Mouse (Mus musculus) cortical plate, adult 2 months (tissue): ENCODE data around the gene Rhbdl2. TPM values are rescaled to one million over a fixed set of nuclear protein-coding genes. Genes with fewer than 3 reads are reported as not detected.

Experiments used
- H3K27ac ChIP-seq: fragments of 200-500 bp; 2 replicates; pipeline ENCODE4 v1.5.1; 2012; ENCODE audit warnings: low read length, control low read depth, inconsistent platforms; ENCODE audit not compliant: insufficient read depth
- H3K4me1 ChIP-seq: fragments of 200-500 bp; 2 replicates; pipeline ENCODE4 v1.6.1; 2011; ENCODE audit warnings: low read length; ENCODE audit not compliant: control insufficient read depth, insufficient read depth
- H3K4me3 ChIP-seq: fragments of 200-500 bp; 2 replicates; pipeline ENCODE4 v1.5.1; 2011; ENCODE audit warnings: mild to moderate bottlenecking, low read length, control low read depth; ENCODE audit not compliant: insufficient read depth
- CTCF ChIP-seq: fragments of 200-500 bp; IDR thresholded peaks from 2 replicates; pipeline ENCODE4 v1.5.1; 2011; ENCODE audit warnings: mild to moderate bottlenecking, control low read depth, low read length; ENCODE audit not compliant: insufficient read depth; ENCODE audit errors: extremely low read depth
- POLR2A ChIP-seq: fragments of 200-500 bp; IDR thresholded peaks from 2 replicates; pipeline ENCODE4 v1.6.1; 2011; ENCODE audit warnings: mild to moderate bottlenecking, low read length, control low read depth; ENCODE audit not compliant: insufficient read depth; ENCODE audit errors: extremely low read depth
- polyA plus RNA-seq: library from polyadenylated mRNA; depleted of rRNA; stranded (reverse); fragments of >200 nt; gene quantifications from 2 replicates; pipeline ENCODE4 v1.2.3, GENCODE M21; 2012

Gene Rhbdl2
- polyA plus RNA-seq, 1 experiment, result 1.3 TPM

- H3K4me1 ChIP-seq, result no peaks in the 10 kb centered on the region; the same call in 1 of the 2 replicates
- no peak overlapping the region for H3K4me3 ChIP-seq
- no peak overlapping the region for H3K27ac ChIP-seq
- no peak for TF ChIP-seq CTCF
- no peak for TF ChIP-seq POLR2A
Observed at GRCm38 (mm10) chr4:123808304-123808703, 20.6 kb downstream of the Rhbdl2 start.

- Histone ChIP-seq H3K27ac (no peak overlapping the region), H3K4me1 (no peaks in the 10 kb centered on the region; the same call in 1 of the 2 replicates), H3K4me3 (no peak overlapping the region)
- TF ChIP-seq POLR2A (no peak), CTCF (no peak)
Observed at GRCm38 (mm10) chr4:123810475-123811295, 23.0 kb downstream of the Rhbdl2 start.

- Histone ChIP-seq H3K4me1 (no peaks in the 10 kb centered on the region; the same call in 1 of the 2 replicates), H3K4me3 (no peak overlapping the region)
- TF ChIP-seq POLR2A (no peak), CTCF (no peak)
Observed at GRCm38 (mm10) chr4:123812525-123812924, 24.9 kb downstream of the Rhbdl2 start.

GRCm38 (mm10) chr4:123814030-123814501 lies 26.4 kb downstream of the Rhbdl2 start:
- Histone ChIP-seq H3K4me3 (no peak overlapping the region), H3K4me1 (no peaks in the 10 kb centered on the region; the same call in 1 of the 2 replicates), H3K27ac (no peak overlapping the region)
- TF ChIP-seq CTCF (no peak), POLR2A (no peak)

More at GRCm38 (mm10) chr4:123812525-123812924, 24.9 kb downstream of the Rhbdl2 start:
- H3K27ac ChIP-seq, result no peak overlapping the region

GRCm38 (mm10) chr4:123819093-123819610 lies 31.5 kb downstream of the Rhbdl2 start:
- no peak overlapping the region for H3K4me3 ChIP-seq
- H3K27ac ChIP-seq, result no peak overlapping the region
- TF ChIP-seq POLR2A, result no peak
- TF ChIP-seq CTCF, result peak; percentile 62
- no peaks in the 10 kb centered on the region for H3K4me1 ChIP-seq

- Histone ChIP-seq H3K4me3 (no peak overlapping the region), H3K27ac (no peak overlapping the region), H3K4me1 (no peaks in the 10 kb centered on the region)
- TF ChIP-seq POLR2A (no peak), CTCF (no peak)
Observed at GRCm38 (mm10) chr4:123842126-123842525, 54.5 kb downstream of the Rhbdl2 start.

GRCm38 (mm10) chr4:123856888-123857287 lies 69.2 kb downstream of the Rhbdl2 start:
- H3K4me3 ChIP-seq, result no peak overlapping the region
- no peak overlapping the region for H3K27ac ChIP-seq
- no peaks in the 10 kb centered on the region for H3K4me1 ChIP-seq
- TF ChIP-seq CTCF, result no peak
- no peak for TF ChIP-seq POLR2A

GRCm38 (mm10) chr4:123858090-123858489 lies 70.4 kb downstream of the Rhbdl2 start:
- no peaks in the 10 kb centered on the region for H3K4me1 ChIP-seq
- TF ChIP-seq CTCF (no peak), POLR2A (no peak)
- H3K4me3 ChIP-seq, result no peak overlapping the region
- H3K27ac ChIP-seq, result no peak overlapping the region

- no peak within 1 kb of the TSS for H3K4me3 ChIP-seq
- no peak within 1 kb of the TSS for H3K27ac ChIP-seq
- TF ChIP-seq POLR2A (no peak), CTCF (no peak)
- no peaks in the 10 kb centered on the region for H3K4me1 ChIP-seq
Observed at GRCm38 (mm10) chr4:123859379-123859778, 71.7 kb downstream of the Rhbdl2 start, which contains the start of gene 4933427I04Rik. Gene 4933427I04Rik (plus strand): TSS chr4:123859679.
